Mouse (Mus musculus) kidney, adult 2 months (tissue): ENCODE measurements around the gene Pacsin2.

Source experiments
- CTCF ChIP-seq: fragments of 200-500 bp; conservative IDR thresholded peaks from 2 replicates; pipeline ENCODE4 v1.5.1; 2011; ENCODE audit warnings: low read depth, mild to moderate bottlenecking, control low read depth, low read length, moderate library complexity, mixed read lengths; ENCODE audit not compliant: insufficient read depth, insufficient read length
- POLR2A ChIP-seq: fragments of 200-500 bp; IDR thresholded peaks from one replicate; pipeline ENCODE4 v1.6.1; 2011; ENCODE audit warnings: low read depth, low read length, control low read depth

DNA sequence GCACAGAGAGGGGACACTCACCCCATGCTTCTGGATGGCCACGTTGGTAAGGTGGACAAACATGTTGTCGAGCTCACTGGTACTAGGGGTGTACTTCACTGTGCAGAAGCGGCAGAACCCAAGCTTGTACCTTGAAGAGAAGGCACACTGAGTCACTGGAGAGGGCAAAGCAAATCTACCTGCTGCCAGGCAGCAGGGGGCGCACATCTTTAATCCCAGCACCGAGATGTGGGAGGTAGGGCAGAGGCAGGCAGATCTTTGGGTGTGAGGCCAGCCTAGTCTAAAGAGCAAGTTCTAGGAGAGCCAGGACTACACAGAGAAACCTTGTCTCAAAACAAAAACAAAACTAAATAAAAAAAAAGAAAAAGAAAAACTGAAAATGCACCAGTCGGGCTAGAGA is 32.9 kb upstream of the Pacsin2 start:
- TF ChIP-seq CTCF, result peak; percentile 46
- TF ChIP-seq POLR2A, result no peak
